Mouse (Mus musculus) heart, adult 9 months (tissue): ENCODE measurements at regions not wholly inside any gene's neighbourhood (a gene's known extent, or its start where the extent isn't known, plus 50 kb on each side); places are given as distances from the start of the nearest gene placed in this dataset.

ENCODE experiments used
- DNase-seq, 2 experiments: peaks; one replicate each; pipeline ENCODE4 v3.0.0; 2022; ENCODE audit warnings: low spot score in 2 of 2

DNA sequence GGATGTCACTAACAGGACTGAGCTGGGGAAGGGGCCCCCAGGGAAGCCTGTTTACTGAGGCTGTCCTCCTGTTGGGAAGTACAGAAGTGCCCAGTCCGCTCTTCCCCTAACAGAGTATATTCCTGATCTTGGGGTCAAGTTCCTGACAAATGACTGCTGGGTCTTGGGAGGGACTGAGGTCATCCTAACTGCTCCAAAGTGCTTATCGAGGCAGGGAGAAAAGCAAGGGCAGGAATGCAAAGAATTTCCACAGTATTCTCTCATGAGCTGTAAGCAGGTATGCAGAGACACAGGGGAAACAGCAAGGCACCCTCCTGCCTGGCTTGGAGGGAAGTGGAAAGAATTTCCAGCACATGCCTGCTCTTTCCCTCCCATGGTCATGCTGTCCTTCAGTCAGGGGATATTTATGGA is 107.9 kb downstream of the Oma1 start:
- no peak for DNase-seq

DNA sequence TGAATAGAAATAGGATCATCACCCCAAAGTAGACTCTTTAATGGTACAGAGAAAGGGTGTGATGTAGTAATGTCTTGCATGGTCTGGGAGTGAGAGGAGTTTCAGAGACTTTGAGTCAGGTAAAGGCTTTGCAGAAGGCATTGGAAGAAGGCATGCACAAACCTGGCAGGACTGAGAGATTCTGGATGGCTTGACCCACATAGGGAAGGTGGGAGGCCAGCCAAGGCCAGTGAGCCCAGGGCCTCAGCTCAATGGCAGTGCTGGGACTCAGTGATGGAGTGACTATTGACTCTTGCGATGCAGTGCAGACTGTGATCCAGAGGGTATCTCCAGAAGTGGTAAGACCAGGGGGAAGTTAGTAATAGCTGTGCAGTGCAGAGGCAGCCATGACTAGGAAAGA is 127.8 kb downstream of the Oma1 start:
- no peak for DNase-seq

DNA sequence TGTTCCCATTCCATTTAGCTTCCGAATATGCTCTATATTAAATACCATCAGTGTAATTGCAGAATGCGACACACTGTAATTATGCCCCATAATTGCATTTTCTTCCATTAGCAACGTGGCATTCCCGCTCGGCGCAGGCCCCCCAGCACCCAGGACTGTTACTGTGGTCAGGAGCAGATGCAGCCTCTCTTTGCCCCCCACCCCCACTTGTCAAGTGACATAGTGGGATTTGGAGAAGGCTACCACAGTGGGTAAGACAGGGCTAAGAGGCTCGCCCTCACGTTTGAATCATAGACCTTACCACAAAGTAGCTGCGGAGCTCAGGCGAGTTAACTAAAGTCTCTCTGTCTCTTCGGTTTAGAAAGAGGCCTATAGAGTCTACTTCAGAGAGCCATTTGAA is 128.3 kb downstream of the Oma1 start:
- no peak for DNase-seq

DNA sequence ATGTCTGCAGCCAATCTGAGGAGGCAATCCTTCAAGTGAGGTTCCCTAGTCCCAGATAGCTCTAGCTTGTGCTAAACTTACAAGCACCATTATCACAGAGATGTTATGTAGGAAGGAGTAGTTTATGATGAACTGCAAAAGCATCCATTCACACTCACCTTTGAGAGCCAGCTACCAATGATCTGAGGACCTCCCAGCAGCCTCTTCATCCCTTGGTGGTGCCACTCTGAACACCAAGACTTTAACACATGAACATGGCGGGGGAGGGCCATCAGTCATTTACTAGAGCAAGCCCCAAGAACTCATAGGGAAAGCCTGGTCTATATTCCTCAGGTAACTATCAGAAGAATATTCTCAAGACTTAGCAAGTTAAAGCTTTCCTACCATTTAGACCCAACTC is 135.7 kb downstream of the Oma1 start:
- no peak for DNase-seq

DNA sequence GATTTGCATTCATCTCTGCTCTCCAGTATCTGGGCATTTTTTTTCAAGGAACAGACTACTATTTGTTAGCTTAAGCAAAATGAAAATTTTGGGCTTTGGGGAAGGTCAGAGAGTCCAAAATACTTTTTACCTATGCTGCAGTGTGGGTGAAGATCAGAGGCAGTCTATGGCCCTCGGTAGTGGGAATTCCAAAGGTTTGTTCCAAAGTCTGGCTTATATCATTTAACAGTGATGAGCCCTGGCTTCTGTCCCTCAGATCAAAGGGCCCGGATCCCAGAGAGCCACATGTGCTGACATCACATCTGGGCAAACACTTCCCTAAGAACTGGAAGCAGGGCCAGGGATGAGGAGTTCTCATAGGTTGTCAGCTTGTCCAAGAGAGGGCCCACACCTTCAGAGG is 136.5 kb downstream of the Oma1 start:
- no peak for DNase-seq

DNA sequence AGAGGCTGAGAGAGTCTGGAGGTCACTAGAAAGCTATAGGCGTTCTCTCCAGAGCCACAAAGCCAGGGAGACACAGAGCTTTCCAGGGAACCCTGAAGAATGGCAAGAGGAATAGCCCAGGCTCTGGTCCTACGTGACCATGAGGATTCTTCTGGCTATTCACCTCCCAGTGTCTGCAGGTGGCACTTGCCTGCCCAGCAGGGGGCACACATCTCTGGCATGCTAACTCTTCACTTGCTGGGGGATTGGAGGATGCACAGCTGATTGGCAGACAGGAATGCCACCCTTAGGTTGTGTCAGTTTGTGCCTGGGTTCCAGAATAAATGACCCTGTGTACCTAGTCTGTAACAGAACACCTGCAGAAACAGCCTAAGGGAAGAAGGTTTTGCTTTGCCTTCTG is 141.8 kb downstream of the Oma1 start:
- no peak for DNase-seq

DNA sequence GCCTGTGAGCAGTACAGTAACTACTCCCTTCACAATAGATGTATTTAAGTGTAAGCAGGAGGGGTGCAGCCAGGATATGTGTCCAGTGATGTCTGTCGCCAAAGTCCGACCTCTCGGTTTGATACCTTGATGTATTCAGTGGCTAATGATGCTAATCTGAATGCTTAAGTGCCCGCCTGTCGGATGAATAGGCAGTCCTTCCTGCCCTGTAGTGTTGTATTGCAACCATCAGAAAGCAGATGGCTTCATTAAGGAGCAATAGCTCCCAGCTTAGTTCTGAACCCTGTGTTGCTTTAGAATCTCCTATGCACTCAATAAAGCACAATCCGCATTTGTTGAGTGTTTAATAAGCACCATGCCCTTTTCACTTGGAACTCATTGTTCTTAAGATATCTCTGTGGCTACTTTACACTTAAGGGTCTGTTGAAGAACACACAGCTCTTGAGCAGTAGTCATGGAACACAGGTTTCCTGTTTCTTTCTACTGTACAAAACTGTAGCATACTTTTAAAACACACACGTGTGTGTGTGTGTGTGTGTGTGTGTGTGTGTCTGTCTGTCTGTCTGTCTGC is 152.5 kb downstream of the Oma1 start:
- no peak for DNase-seq

DNA sequence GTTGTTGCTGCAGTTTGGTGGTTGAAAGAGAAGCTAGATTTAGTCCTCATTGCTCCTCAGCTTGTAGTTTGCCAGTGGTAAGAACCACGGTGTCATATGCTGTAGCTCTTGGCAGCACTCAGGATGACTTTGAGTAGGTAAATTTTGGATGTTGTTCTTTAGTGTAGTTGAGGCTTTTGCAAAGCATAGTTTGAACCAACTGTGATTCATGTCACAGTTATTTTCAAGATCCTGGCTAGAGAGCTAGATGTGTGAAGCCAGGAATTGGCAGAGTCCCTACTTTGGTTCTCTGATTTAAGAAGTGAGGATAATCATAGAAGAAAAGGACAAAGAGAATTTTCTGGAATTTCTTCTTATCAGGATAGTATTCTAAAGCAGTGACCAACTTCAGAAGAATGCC is 143.6 kb upstream of the Dab1 start:
- no peak for DNase-seq

DNA sequence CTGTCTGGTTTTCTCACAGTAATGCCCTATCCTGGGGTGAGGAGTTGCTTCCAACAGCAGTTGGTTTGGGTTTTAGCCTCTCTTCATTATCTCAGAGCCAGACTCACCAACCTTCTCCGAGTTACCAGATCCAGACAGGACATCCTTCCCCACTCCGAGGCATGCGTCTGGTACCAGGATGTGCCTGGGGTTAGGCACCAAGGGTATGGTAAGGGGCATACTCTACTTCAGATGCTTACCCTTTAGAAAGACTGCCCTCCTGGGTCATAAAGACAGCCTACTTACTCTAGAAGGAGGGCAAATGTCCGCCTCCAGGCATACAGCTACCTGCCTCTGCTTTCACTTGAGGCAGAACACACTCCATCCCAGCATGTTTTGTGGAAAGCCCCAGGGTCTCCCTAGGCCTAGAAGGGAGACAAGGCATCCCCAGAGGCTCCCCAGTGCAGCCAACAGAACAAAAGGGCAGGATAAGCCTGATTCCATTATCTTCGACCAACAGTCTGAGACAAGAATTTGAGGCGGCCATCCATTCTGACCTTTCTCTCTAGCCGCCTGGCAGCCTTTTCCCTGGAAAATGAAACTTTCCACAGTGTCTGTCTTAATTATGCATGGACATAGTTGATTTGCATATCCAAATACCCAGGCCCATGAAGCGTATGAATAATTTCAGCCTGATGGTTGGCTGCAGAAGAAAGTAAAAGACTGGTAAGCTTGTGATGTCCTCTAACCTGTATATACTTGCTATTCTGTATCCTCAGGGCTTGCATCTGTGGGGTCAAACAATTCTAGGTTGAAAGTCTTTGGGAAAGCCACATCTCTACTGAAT is 132.8 kb upstream of the Dab1 start:
- no peak for DNase-seq

DNA sequence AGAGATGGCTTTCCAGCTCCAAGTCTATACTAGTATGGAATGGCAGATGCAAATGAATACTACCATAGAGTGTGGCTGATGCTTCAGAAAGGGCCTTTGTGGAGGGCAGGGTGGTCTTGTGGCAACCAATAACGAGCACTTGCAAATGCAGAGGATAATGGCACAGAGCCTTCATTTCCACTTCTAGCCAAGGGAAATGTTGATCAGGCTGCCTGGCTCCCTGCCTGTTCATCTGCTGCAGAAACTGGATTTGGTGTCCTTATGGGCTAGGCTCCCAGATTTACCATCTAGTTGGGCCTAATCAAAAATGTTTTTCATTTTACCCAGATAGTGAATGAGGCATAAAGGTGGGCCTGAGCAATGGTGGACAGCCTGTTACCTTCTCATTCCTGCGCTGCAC is 110.7 kb upstream of the Dab1 start:
- no peak for DNase-seq

DNA sequence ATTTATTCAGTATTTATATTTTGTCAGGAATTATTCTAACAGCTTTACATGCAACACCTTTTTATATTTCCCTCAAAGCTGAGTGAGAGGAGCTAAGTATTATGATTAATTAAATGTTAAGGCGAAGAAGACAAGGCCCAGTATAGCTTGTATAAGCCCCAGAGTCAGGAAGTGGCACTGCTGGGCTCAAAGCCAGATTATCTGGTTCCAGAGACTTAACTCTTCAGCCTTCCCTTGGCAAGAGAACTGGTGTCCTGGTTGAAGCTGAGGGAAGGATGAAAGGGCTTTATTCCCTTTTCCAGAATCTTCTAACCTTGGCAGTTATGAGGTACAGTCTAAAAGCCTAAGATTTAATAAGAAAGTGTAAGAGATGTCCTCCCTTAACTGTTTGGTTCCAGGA is 106.3 kb upstream of the Dab1 start:
- DNase-seq, result no peak

DNA sequence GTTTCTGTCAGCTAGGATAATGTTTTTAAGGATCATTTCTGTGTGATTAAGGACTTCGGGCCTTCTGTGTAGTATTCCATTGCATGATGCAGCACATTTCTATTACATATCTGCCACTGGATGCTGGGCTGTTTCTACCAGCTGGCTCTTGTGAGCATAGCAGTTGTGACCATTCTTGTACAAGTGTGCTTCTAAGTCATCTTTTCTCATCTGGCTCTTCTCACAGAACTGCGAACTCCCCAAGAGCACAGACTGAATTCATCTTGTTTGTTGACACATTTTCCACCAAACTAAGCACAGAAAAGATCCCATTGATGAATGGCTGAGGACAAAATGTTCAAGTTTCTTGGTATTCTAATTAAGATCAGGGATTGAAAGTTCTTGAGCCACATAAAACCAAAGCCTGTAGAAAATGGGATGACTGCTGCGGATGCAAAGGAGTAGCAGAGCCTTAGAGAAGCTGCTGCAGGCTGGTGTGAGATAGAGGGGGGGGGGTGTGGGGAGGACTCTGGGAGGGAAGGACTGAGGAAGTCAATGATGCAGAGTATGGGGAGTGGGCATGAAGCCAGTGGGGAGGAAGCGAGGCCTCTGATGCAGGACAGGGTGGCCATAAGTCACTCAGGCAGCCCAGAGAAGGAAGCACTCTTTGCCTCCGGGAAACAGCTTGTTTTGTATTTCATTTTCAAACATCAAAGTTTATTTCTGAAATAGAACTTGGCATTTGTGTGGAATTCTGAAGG is 97.1 kb upstream of the Dab1 start:
- peak in 1 of 2 experiments; percentile 2 for DNase-seq

DNA sequence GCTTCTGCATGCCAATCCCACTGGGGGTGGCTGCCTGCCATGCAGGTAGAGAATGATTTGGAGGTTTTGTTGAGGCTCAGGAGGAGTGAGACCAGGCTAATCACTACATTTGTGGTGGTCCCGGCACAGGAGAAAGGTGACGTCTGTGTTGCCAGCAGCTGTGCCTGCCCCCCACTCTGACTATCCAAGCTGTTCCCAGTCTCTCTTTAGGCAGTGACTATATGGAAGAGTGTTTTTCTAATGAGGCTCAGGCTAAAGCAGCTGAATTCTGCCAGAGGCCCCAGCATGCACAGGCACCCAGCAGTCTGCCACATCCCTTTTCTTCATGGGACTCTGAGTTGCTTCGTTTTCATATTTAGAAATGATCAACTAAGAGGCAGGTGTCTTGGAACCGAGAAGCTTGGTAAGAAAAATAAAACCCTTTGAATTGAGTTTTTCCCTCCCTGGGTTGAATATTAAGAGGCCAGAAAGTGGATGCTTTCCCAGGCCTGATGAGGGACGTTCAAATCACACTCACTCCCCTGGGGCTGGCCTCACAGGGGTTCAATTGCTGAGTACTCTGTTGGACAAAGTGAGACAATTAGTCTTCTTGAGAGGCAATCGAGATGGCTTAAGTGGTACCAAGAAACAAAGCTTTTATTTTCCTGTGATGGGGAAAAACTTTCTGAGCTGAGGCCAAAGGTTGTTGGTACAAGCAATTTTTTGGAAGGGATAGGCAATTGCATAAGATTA is 82.5 kb upstream of the Dab1 start:
- DNase-seq, result no peak

DNA sequence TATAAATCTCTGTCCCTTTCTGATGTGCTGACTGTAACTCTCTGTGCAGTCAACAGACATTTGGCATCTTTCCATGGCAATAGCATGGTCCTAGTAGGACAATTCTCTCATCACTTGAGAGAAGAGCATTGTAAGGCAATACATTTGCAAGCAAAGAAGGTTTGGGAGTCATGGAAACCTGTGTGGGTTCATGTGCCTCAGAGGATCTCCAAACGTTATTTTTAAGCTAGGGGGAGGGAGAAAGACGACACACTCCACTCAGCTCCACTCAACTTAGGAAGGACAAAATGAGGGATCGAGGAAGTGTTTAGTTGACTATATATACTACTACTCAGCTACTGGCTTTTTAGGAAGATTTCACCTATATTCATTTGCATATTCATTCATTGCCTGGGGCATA is 78.2 kb upstream of the Dab1 start:
- no peak for DNase-seq

DNA sequence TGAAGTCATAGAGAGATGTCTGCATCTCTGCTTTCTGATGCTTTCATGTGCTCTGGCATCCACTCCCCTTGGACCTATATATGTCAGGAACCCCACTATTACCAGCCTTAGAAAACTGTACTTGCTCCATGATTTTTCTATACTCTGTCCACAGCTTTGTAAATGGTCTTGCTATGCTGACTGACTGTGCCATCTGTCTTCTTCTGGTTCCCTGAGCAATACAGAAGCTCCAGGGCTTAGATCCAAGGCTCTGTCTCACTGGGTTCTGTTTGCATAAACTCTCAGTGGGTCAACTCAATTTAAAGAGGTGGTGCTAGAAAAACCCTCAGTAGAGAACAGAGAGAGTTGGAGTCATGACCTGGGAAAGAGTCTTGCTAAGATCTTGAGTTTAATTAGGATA is 71.9 kb upstream of the Dab1 start:
- DNase-seq, result no peak

DNA sequence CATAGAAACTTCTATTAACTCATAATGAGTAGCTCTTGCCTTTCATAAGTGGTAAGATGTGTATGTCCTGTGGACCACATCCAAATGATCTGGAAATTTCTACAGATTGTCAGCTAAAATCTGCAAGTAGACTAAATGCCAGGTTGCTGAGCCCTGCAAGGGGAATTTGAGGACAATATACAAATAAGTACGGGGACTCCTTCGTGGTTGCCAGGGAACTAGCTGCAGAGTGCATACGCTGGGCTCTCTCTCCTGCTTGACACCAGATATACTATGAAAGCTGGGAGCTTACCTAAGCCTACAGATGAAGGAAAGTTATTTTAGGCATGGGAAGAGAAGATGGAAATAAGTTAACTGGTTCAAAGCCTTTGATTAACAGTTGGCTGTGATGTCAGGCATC is 66.7 kb upstream of the Dab1 start:
- no peak for DNase-seq

DNA sequence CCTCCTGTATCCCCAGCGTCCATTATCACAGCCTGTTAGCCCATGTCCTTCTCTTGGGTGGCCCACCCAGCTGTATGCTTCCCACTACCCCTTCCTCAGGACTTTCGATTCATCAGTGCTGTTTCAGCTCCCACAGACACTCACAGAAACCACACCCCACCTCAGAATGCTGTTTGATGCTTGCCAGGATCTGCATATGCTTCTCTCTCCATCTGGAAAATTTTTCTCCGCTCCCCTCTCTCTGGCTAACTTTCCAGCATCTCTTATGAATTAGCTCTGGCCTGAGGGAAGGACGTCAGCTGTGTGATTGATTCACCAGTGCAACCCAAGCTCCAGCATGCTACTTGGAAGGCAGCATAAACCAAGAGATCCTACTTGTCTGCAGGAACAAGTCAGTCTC is 66.0 kb upstream of the Dab1 start:
- no peak for DNase-seq

DNA sequence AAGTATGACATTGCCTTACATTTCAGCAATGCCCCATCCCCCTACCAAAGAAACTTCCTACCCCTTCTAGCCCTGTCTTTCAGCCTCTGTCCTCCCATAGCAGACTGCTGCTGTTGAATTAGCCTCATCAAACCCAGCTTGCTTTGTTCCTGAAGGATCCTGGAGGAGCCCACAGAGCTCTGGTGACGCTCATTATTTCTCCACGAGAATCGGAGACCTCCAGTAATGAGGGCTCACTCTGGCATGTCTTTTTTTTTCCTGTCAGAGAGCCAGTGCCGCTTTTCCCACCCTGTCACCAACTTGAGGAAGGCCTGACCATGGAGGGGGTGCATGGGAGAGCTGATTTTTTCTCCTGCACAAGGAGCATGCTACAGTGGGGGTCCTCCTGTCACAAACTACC is 64.6 kb upstream of the Dab1 start:
- DNase-seq, result no peak
